Mouse (Mus musculus) C2C12 (cell line): ENCODE measurements around the gene Ldlrad2. TPM values are rescaled to one million over a fixed set of nuclear protein-coding genes. Genes with fewer than 3 reads are reported as not detected.

Source experiments
- H3K27me3 ChIP-seq: one replicate; pipeline ENCODE4 v1.6.1; 2011; ENCODE audit not compliant: control insufficient read depth, insufficient read depth, insufficient read length
- H3K36me3 ChIP-seq: one replicate; pipeline ENCODE4 v1.6.1; 2011; ENCODE audit not compliant: control insufficient read depth, insufficient read depth
- H3K4me3 ChIP-seq: one replicate; pipeline ENCODE4 v1.5.1; 2011; ENCODE audit warnings: mild to moderate bottlenecking, control low read depth; ENCODE audit not compliant: poor library complexity, insufficient read depth, severe bottlenecking
- H3K79me2 ChIP-seq: one replicate; pipeline ENCODE4 v1.6.1; 2011; ENCODE audit not compliant: control insufficient read depth, insufficient read depth
- H3K79me3 ChIP-seq: one replicate; pipeline ENCODE4 v1.6.1; 2011; ENCODE audit warnings: low read depth, control low read depth
- H3ac ChIP-seq: one replicate; pipeline ENCODE3; 2011; ENCODE audit warnings: low read depth; ENCODE audit not compliant: control insufficient read depth, insufficient read length
- CEBPB ChIP-seq: IDR thresholded peaks from one replicate; pipeline ENCODE4 v1.6.1; 2011; ENCODE audit warnings: low read depth, mild to moderate bottlenecking, control low read depth, moderate library complexity
- CTCF ChIP-seq: IDR thresholded peaks from one replicate; pipeline ENCODE4 v1.5.1; 2011; ENCODE audit not compliant: control insufficient read depth, insufficient read depth, insufficient read length
- FOSL1 ChIP-seq: IDR thresholded peaks from one replicate; pipeline ENCODE4 v1.8.0; 2011; ENCODE audit warnings: mild to moderate bottlenecking, low read length; ENCODE audit not compliant: poor library complexity, insufficient read depth, severe bottlenecking
- MYOD1 ChIP-seq: IDR thresholded peaks from one replicate; pipeline ENCODE4 v1.6.1; 2011; ENCODE audit warnings: low read depth; ENCODE audit not compliant: control insufficient read depth, insufficient read length
- USF1 ChIP-seq: IDR thresholded peaks from one replicate; pipeline ENCODE4 v1.6.1; 2011; ENCODE audit warnings: low read depth, mild to moderate bottlenecking, control low read depth, moderate library complexity
- microRNA-seq: library from miRNA; unstranded; fragments of <30 nt; microRNA quantifications from one replicate; pipeline ENCODE4, GENCODE M21; 2019; ENCODE audit warnings: borderline microRNAs expressed
- polyA plus RNA-seq: library from polyadenylated mRNA; unstranded; fragments of >200 nt; fragmentation: generic; extraction: Trizol; gene quantifications from one replicate; pipeline ENCODE4 v1.2.1, GENCODE M21; 2012; ENCODE audit warnings: missing spikeins

Ldlrad2 gene
- polyA plus RNA-seq, 1 experiment = not detected

- no peak overlapping the region for H3K4me3 ChIP-seq
- H3K79me2 ChIP-seq = no peaks in the 10 kb centered on the region
- H3K36me3 ChIP-seq = peaks cover 82% of the 10 kb centered on the region
- TF ChIP-seq MYOD1 = no peak
- TF ChIP-seq USF1 = no peak
- TF ChIP-seq CEBPB = no peak
- TF ChIP-seq FOSL1 = no peak
- no peak for TF ChIP-seq CTCF
- H3K27me3 ChIP-seq = no peaks in the 10 kb centered on the region
- H3K79me3 ChIP-seq = no peaks in the 10 kb centered on the region
- no peak overlapping the region for H3ac ChIP-seq
Measured at GRCm38 (mm10) chr4:137525426-137525825, 48.9 kb downstream of the Ldlrad2 start.

Small RNA genes lying within 50 kb of the gene (microRNA-seq; reads per million reads assigned to microRNA genes)
- 3.0 reads per million, percentile 46 among the genes with 10 or more reads in this experiment for gene Mir7018

Other genes starting within 250 kb of the Ldlrad2 start
- 240 TPM for gene Cdc42, start 216.8 kb downstream of the Ldlrad2 start, polyA plus RNA-seq
- gene Cela3a, start 164.8 kb downstream of the Ldlrad2 start, polyA plus RNA-seq = not detected
- gene Cela3b, start 144.0 kb downstream of the Ldlrad2 start, polyA plus RNA-seq = not detected
- 0.06 TPM for gene 1700013G24Rik, start 121.3 kb downstream of the Ldlrad2 start, polyA plus RNA-seq
- gene Hspg2, start 105.8 kb downstream of the Ldlrad2 start, polyA plus RNA-seq = 108 TPM
- gene Usp48, start 19.2 kb upstream of the Ldlrad2 start, polyA plus RNA-seq = 14.6 TPM
- gene Rap1gap, start 90.2 kb upstream of the Ldlrad2 start, polyA plus RNA-seq = 1.3 TPM
- gene Alpl, start 221.8 kb upstream of the Ldlrad2 start, polyA plus RNA-seq = 0.13 TPM